Mouse (Mus musculus) hindbrain, embryonic 14.5 days (tissue): ENCODE data around the gene Sncb. TPM values are rescaled to one million over a fixed set of nuclear protein-coding genes. Genes with fewer than 3 reads are reported as not detected.

Experiments
- ATAC-seq: fragments of 200-750 bp; cut with Nextera tagmentation; 2 replicates; pipeline ENCODE4 v1.8.0; 2017; ENCODE audit warnings: moderate number of reproducible peaks, mild to moderate bottlenecking, moderate TSS enrichment, moderate library complexity; ENCODE audit not compliant: low FRiP score
- DNase-seq: peaks from one replicate; pipeline ENCODE4 v3.0.0-alpha.2; 2015; ENCODE audit warnings: low spot score
- H3K27ac ChIP-seq: fragments of 300-500 bp; sonication (generic); 2 replicates; pipeline ENCODE4 v1.5.1; 2014; ENCODE audit warnings: mild to moderate bottlenecking, moderate library complexity
- H3K27me3 ChIP-seq: fragments of 300-500 bp; sonication (generic); 2 replicates; pipeline ENCODE4 v1.6.1; 2014; ENCODE audit warnings: mild to moderate bottlenecking, low read length, mixed read lengths; ENCODE audit not compliant: control insufficient read depth, insufficient read depth
- H3K36me3 ChIP-seq: fragments of 300-500 bp; sonication (generic); replicated peaks from 2 replicates; pipeline ENCODE4 v1.6.1; 2014; ENCODE audit not compliant: control insufficient read depth, insufficient read depth
- H3K4me1 ChIP-seq: fragments of 300-500 bp; sonication (generic); replicated peaks from 2 replicates; pipeline ENCODE4 v1.6.1; 2014; ENCODE audit warnings: antibody characterized with exemption, low read length, mixed read lengths; ENCODE audit not compliant: control insufficient read depth, insufficient read depth
- H3K4me2 ChIP-seq: fragments of 300-500 bp; sonication (generic); replicated peaks from 2 replicates; pipeline ENCODE4 v1.6.1; 2014; ENCODE audit warnings: mild to moderate bottlenecking, moderate library complexity
- H3K4me3 ChIP-seq: fragments of 300-500 bp; sonication (generic); replicated peaks from 2 replicates; pipeline ENCODE4 v1.5.1; 2014; ENCODE audit warnings: mild to moderate bottlenecking, low read length
- H3K9ac ChIP-seq: fragments of 300-500 bp; sonication (generic); 2 replicates; pipeline ENCODE4 v1.6.1; 2014
- H3K9me3 ChIP-seq: fragments of 300-500 bp; sonication (generic); 2 replicates; pipeline ENCODE4 v1.6.1; 2016; ENCODE audit warnings: low read length; ENCODE audit not compliant: control insufficient read depth
- WGBS: fragments of 180-500 bp; shearing (Covaris S2); extraction: QIAGEN DNeasy Blood & Tissue Kit; methylation state at CpG from one replicate; pipeline ENCODE4 v1.1.7; 2014; 5-methylcytosine and 5-hydroxymethylcytosine counted together
- polyA plus RNA-seq: library from polyadenylated mRNA; unstranded; fragments of >200 nt; fragmentation: Nextera tagmentation; extraction: Ambion mirVana; gene quantifications from 2 replicates; pipeline ENCODE4 v1.2.1, GENCODE M21; 2014

Gene Sncb
- polyA plus RNA-seq, 1 experiment from 2014 or later: 78.0 TPM

GRCm38 (mm10) chr13:54752656-54753055 is 13.7 kb downstream of the Sncb start:
- Histone ChIP-seq H3K36me3 (no peaks in the 10 kb centered on the region), H3K27me3 (peaks cover 16% of the 10 kb centered on the region), H3K9me3 (no peaks in the 10 kb centered on the region), H3K9ac (no peak overlapping the region), H3K4me3 (no peak overlapping the region), H3K27ac (no peak overlapping the region), H3K4me1 (peaks cover 46% of the 10 kb centered on the region), H3K4me2 (no peak overlapping the region)
- WGBS: 63% methylated on average over 10 of the region's 10 CpGs
- no peak for DNase-seq
- no peak for ATAC-seq

DNA sequence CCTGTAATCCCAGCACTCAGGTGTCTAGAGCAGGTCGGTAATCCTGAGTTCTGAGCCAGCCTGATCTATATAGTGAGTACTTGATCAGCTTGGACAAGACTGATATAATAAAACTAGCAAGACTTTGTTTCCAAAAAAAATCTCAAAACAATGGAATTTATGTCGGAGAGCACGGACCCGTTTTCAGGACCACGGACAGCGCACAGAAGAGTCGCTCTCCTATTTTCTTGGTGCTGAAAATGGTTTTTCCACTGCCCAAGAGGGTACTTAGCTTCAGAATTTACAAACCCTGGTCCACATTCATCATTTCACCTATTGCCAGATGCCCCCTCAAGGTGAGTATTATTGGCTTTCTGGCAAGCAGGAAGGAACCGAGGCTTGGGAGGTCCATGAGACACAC is 15.7 kb downstream of the Sncb start:
- H3K4me2 ChIP-seq: peak overlapping the region; percentile 71
- peaks cover 16% of the 10 kb centered on the region for H3K27me3 ChIP-seq
- H3K27ac ChIP-seq: no peak overlapping the region
- ATAC-seq: no peak
- H3K36me3 ChIP-seq: peaks cover 8% of the 10 kb centered on the region; the same call in 1 of the 2 replicates
- DNase-seq: peak; percentile 42
- H3K4me1 ChIP-seq: peaks cover 45% of the 10 kb centered on the region
- H3K9ac ChIP-seq: no peak overlapping the region
- H3K4me3 ChIP-seq: no peak overlapping the region
- 4% methylated on average over 8 of the region's 8 CpGs for WGBS
- H3K9me3 ChIP-seq: no peaks in the 10 kb centered on the region

GRCm38 (mm10) chr13:54749864-54750411 is 16.5 kb downstream of the Sncb start, which contains the start of gene Gprin1:
Gene Gprin1 (minus strand): TSS chr13:54749874.
- no peak for DNase-seq
- Histone ChIP-seq H3K27ac (peak within 1 kb of the TSS; percentile 89), H3K36me3 (peaks cover 8% of the 10 kb centered on the region; the same call in 1 of the 2 replicates), H3K9ac (peak within 1 kb of the TSS; percentile 85), H3K4me3 (peak within 1 kb of the TSS; percentile 74), H3K4me2 (peak within 1 kb of the TSS; percentile 71), H3K27me3 (peaks cover 12% of the 10 kb centered on the region), H3K9me3 (no peaks in the 10 kb centered on the region), H3K4me1 (peaks cover 42% of the 10 kb centered on the region)
- WGBS: 3% methylated on average over 29 of the region's 29 CpGs
- ATAC-seq: peak; percentile 48

GRCm38 (mm10) chr13:54749061-54749863 is 17.1 kb downstream of the Sncb start:
- peaks cover 12% of the 10 kb centered on the region for H3K27me3 ChIP-seq
- H3K9ac ChIP-seq: peak overlapping the region; percentile 85
- H3K4me2 ChIP-seq: peak overlapping the region; percentile 71
- WGBS: under 1% methylated on average over 85 of the region's 100 CpGs
- peak overlapping the region; percentile 89 for H3K27ac ChIP-seq
- ATAC-seq: peak; percentile 81
- peaks cover 9% of the 10 kb centered on the region; the same call in 1 of the 2 replicates for H3K36me3 ChIP-seq
- H3K4me1 ChIP-seq: peaks cover 42% of the 10 kb centered on the region
- DNase-seq: peak; percentile 83
- no peaks in the 10 kb centered on the region for H3K9me3 ChIP-seq
- peak overlapping the region; percentile 74 for H3K4me3 ChIP-seq

DNA sequence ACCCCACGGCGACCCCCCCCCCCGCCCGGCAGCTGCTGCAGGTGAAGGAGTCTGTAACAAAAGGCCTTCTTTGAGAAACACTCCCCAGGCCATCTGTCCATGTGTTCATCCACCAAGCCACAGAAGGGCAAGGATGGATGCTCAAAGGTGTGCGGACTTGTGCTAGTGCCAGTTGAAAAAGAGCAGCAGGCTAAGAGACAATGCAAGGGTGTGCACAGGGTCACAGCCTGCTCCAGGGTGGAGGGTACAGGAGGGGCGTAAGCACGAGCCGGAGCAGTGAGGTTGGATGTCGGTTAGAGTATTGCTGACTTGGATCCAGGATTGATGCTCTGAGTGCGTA is 17.7 kb downstream of the Sncb start:
- Histone ChIP-seq H3K27me3 (peaks cover 12% of the 10 kb centered on the region), H3K9ac (peak overlapping the region; percentile 85), H3K9me3 (no peaks in the 10 kb centered on the region), H3K4me1 (peaks cover 36% of the 10 kb centered on the region), H3K36me3 (peaks cover 14% of the 10 kb centered on the region; the same call in 1 of the 2 replicates), H3K27ac (peak overlapping the region; percentile 89), H3K4me3 (peak overlapping the region; percentile 74), H3K4me2 (peak overlapping the region; percentile 71)
- no peak for DNase-seq
- 21% methylated on average over 10 of the region's 10 CpGs for WGBS
- peak; percentile 29; the same call in 1 of the 2 replicates for ATAC-seq

- H3K27me3 ChIP-seq: peaks cover 12% of the 10 kb centered on the region
- WGBS: 78% methylated on average over 8 of the region's 8 CpGs
- ATAC-seq (no peak), DNase-seq (no peak)
- peak overlapping the region; percentile 74 for H3K4me3 ChIP-seq
- H3K4me2 ChIP-seq: peak overlapping the region; percentile 71
- H3K9me3 ChIP-seq: no peaks in the 10 kb centered on the region
- H3K4me1 ChIP-seq: peaks cover 36% of the 10 kb centered on the region
- peaks cover 14% of the 10 kb centered on the region; the same call in 1 of the 2 replicates for H3K36me3 ChIP-seq
- H3K9ac ChIP-seq: peak overlapping the region; percentile 85
- H3K27ac ChIP-seq: peak overlapping the region; percentile 89
Measured at GRCm38 (mm10) chr13:54748190-54748589, 18.2 kb downstream of the Sncb start.

DNA sequence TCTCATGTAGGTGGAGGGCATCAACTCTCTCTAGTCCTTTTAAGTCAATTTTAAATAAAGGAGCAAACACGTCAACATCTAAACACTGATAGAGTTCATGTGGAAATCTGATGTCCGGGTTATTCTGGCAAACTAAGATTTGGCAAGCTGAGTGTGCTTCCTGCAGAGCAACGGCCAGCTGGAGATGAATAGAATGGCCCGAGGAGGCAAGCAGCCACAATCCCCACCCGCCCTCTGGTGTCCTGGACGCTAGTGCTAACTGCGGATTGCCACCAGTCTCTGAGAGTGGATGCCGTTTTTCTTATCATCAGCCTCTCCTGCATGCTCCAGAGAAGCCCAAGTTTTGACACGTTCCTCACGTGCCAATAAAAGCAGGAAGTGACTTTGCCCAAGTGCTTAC is 19.5 kb downstream of the Sncb start:
- peaks cover 17% of the 10 kb centered on the region; the same call in 1 of the 2 replicates for H3K36me3 ChIP-seq
- peaks cover 10% of the 10 kb centered on the region for H3K27me3 ChIP-seq
- H3K9me3 ChIP-seq: no peaks in the 10 kb centered on the region
- H3K27ac ChIP-seq: no peak overlapping the region
- peaks cover 36% of the 10 kb centered on the region for H3K4me1 ChIP-seq
- H3K4me3 ChIP-seq: no peak overlapping the region
- 0 out of 2 replicates have a peak overlapping the region, but pooled peaks have one; percentile 21 for H3K9ac ChIP-seq
- H3K4me2 ChIP-seq: peak overlapping the region; percentile 71
- ATAC-seq: no peak
- WGBS: 30% methylated on average over 10 of the region's 10 CpGs
- no peak for DNase-seq

- Histone ChIP-seq H3K4me3 (no peak overlapping the region), H3K4me1 (peaks cover 36% of the 10 kb centered on the region), H3K36me3 (peaks cover 21% of the 10 kb centered on the region), H3K9ac (peak overlapping the region; percentile 31), H3K9me3 (no peaks in the 10 kb centered on the region), H3K27me3 (peaks cover 3% of the 10 kb centered on the region), H3K4me2 (peak overlapping the region; percentile 33), H3K27ac (no peak overlapping the region)
- DNase-seq (no peak), ATAC-seq (no peak)
- WGBS: 41% methylated on average over 6 of the region's 6 CpGs
Measured at GRCm38 (mm10) chr13:54746110-54746509, 20.3 kb downstream of the Sncb start.

DNA sequence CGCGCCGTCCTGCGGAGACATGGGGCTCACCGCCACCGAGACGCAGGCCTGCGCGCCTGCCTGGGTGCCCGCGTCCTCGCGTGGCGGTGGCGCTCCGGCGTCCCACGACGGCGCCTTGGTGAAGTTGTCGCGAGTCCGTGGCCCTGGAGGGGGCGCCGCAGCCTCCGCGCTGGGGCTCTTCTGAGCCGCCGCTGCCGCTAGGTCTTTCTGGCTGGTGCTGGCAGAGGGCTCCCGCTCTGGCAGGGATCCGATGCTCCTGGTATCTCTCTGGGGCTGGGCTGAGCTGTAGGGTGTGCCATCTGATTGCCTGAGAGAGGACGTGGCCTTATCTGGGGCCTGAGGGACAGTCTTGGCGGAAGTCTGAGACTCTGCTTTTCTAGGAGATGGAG is 28.2 kb downstream of the Sncb start:
- Histone ChIP-seq H3K4me1 (no peaks in the 10 kb centered on the region; the same call in 1 of the 2 replicates), H3K9ac (peak overlapping the region; percentile 39; the same call in 1 of the 2 replicates), H3K27me3 (peaks cover 20% of the 10 kb centered on the region; the same call in 1 of the 2 replicates), H3K4me3 (peak overlapping the region; percentile 14; the same call in 1 of the 2 replicates), H3K4me2 (peak overlapping the region; percentile 42), H3K9me3 (no peaks in the 10 kb centered on the region), H3K36me3 (peaks cover 71% of the 10 kb centered on the region), H3K27ac (no peak overlapping the region)
- 9% methylated on average over 20 of the region's 34 CpGs for WGBS
- ATAC-seq (no peak), DNase-seq (no peak)
